Mouse (Mus musculus): Measurements from ENCODE around the gene Llgl2.

Llgl2 gene

DNA sequence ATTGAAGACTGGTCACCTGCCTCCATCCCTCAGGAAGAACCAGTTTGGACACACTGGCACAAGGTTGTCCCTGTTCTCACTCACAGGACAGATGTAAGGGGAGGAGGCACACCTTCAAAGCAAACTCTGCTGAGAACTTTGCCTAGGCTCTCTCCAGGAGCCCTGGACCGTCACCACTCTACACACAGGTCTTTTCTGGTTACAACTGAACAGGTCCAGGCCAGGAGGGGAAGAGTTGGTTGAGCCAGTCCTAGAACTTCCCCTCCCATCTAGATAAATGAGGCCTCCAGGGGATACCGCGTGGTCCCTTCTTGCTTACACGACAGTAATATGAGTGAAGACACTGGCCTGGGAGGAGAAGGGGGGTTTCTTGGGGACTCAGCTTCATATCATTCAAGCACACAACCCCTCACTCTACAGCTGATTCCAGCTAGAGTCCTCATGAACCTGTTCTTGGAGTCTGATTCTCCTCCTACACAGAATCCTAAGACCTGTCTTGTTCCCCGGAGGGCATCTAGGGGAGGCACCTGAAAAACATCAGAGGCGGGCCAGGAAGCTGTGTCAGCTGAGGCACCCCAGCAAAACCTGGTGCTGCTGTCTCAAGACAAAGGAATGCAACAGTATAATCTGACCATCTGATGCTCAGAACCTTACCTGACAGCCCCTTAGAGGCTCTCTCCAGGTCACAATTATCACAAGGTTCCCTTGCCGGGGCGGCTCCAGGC lies 80.5 kb downstream of the Llgl2 start:
- no peak for DNase-seq (ENCODE audit: low spot score)
